Mouse (Mus musculus): ENCODE data around the gene Raly. TPM values are rescaled to one million over a fixed set of nuclear protein-coding genes. Genes with fewer than 3 reads are reported as not detected.

The Raly gene
- total RNA-seq, 4 experiments from 2014 or later, result 54.8 to 69.4 (median 58.4) TPM

DNA sequence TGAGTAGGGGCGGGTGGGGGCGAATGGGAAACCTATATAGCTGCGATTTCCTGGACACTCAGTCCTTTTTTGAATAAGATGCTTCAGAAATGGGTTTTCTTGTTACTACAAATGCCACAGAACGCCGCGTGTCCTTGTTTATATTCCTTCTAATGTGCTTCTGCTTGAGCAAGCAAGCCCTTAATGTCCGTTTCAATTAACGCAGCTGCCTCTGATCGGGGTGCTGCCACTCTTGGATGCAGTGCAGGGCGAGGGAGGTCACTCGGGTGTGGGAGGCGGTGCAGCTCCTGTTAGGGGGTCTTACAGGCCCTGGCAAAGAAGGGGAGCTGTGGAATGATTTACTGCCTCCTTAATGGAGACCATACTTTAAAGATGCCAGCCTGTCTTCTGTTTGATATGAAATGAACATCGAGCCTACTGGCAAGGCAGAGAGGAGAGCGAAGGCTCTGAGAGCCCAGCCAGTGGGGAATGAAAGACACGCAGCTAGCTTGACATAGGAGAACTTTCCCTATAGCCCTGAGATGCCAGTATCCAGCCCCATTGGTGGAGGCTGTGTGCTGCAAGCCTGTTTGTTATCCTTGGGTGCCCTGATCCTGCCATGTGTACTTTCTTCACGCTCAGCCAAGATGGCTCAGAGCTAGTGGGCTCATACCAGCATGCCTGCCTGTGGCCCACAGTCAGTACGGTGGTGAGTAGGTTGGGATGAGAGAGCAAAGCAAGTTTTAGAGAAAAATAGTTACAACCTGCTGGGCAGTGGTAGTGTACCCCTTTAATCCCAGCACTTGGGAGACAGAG is 7.8 kb upstream of the Raly start:
- DNase-seq (ENCODE audit: low spot score in 2 of 2), result no peak

DNA sequence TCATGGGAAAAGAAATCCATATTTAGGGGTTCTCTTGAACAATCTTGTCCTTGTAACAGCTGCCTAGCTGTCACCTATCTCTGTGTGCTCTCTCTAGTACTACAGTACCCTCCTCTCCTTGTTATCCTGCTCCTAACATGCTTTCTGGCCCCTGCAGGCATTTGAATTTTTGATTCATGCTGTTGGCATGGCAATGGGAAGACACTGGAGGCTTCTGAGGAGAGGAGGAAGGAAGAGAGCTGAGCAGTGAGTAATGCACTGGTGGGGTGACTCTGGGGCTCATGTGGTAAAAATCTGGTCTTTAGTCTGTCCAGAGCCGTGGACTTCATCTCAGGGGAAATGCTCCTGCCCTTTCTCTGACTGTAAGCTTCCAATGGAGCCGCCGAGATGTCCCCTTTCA is 5.6 kb upstream of the Raly start:
- no peak for DNase-seq (ENCODE audit: low spot score in 2 of 2)

DNA sequence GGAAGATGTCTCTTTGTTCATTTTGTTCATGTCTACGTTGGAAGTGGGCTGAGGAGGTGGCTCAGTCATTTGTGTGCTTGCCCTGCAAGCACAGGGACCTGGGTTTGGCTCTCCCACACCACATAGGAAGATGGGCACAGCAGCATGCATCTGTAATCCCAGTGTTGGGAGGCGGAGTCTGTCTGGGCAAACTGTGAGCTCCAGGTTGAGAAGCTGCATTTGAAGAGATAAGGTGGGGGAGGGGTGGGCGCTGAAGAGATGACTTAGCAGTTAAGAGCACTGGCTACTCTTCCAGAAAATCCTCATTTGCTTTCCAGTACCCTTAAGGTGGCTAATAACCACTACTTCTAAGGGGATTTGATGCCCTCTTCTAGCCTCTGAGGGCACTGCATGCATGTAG is 4.7 kb upstream of the Raly start:
- DNase-seq (ENCODE audit: low spot score in 2 of 2), result no peak

DNA sequence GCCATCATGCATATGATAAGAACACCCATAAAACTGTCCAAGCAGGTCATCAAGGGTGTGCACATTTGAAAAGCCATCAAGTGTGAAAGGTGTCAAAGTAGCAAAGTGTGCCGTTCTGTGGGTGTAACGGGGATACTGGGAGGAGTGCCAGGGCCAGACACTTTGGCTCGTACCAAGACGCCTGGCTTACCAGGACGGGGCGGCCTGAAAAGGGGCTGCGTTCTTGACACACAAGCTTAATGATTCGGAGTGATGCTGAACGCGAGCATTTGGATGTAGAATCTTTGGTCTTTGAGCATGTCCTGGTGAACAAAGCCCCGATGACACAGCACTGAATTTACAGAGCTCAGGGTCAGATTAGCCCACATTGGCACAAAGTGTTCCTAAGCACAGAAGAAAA is 4.1 kb upstream of the Raly start:
- DNase-seq (ENCODE audit: low spot score in 2 of 2), result no peak

DNA sequence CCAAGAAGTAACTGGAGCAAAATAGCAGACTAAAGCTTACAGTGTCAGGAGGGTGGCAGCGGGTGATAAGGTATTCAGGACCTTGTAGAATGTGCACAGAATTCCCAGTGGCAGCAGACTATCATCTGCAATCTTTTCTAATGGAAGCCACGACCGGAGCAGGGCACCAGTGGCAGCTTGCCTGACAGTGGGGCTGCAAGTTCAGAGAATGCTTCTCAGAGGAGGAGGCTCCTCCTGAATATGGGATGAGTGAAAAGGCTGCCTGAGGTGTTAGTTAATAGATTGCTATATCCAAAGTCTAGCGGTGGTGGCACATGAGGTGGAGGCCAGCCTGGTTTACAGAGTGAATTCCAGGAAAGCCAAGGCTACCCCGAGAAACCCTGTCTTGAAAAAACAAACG is 1.5 kb upstream of the Raly start:
- no peak for DNase-seq (ENCODE audit: low spot score in 2 of 2)

DNA sequence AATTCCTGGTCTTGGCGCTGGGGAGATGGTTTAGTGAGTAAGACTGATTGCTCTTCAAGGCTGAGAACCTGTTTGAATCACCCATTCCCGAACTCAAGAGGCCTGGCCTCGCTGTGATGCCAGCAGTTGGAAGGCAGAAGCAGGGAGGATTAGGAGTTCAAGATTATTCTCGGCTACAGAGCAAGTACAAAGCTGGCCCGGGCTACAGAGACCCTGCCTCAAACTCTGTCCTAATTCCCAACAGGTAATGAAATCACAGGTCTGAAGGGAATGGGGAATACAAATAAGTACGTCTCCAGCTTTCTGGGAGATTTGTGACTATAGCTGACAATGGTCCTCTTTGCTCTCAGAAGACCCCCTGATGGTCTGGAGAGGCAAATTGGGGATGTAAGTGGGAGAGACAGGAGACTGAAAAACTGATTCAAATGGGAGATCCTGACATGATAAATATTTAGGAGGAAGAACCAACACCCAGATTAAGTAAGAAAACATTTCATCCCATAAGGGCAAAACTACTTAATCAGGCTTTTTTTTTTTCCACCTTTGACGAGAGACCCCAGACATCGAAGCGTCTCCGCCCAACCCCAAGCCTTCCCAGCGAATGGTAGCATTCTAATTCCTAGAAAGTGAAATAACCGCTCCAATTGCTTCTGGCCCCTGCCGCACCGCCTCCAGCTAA is 780 bp upstream of the Raly start:
- no peak for DNase-seq (ENCODE audit: low spot score in 2 of 2)

DNA sequence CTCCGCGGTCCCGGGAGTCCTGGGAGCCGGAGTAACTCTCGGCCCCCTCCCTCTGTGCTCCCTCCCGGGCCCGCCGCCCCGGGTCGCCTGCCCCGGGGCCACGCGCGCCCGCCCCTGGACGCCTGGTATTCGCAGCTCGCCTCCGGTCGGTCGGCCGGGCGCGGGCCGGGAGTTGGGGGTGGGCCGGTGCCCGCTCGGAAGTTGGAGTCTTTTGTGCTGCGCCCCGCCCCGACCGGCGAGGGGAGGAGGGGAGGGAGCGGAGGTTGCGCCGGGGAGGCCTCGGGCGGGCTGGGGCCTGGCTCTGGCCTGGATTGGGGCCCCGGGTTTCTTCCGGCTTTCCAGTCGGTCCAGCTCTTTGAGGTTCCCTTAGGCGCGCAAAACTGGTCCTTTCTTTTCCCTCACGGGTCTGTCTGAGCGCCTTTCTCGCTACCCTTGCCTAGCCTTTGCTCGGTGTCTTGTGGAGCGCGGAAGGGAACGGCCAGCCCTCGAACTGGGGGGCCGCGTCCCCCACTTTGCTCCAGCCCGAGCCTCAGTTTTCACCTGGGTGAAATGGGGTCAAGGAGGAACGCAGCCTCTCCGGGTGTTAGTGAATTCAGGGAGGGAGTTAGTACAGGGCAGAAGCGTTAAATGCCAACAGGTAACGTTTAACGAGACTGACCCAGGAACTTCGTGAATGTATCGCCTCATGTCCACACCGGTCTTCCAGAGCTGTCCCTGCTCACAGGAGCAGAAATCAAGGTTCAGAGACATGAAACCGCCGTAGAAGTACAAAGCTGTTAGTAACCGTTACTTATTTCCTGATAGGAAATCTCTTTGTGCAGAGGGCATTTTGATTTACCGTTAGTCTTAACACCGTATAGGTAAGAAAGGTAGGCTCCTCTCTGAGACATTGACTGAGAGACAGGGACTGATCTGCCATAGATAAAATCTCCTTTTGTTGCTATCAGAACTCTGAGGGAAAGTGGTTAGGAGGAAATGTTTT is 1.1 kb downstream of the Raly start:
- peak; percentile 69 to 72 for DNase-seq (ENCODE audit: low spot score in 2 of 2)

DNA sequence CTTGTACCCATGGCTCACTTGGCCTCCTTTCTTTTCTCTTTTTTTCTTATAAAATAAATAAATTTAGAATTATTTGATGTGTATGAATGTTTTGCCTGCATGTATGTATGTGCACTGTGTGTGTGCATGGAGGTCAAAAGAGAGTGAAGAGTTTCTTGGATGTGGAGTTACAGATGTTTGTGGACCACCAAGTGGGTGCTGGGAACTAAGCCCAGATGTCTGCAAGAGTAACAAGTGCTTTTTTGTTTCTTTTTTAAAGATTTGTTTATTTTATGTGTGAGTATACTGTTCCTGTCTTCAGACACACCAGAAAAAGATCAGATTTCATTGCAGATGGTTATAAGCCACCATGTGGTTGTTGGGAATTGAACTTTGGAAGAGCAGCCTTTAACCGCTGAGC is 12.5 kb downstream of the Raly start:
- DNase-seq (ENCODE audit: low spot score in 2 of 2), result no peak

DNA sequence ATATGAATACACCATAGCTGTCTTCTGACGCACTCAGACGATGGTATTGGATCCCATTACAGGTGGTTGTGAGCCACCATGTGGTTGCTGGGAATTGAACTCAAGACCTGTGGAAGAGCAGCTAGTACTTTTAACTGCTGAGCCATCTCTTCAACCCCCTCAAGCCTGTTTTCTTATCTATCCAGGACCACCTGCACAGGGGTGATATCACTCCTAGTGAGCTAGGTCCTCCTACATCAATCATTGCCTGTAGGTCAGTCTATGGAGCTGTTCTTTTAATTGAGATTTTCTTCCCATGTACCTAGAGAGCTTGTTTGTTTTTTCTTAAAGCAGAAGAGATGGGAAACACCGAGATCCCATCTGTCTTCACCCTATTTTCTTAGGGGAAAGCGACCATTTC is 12.9 kb downstream of the Raly start:
- DNase-seq (ENCODE audit: low spot score in 2 of 2), result no peak

DNA sequence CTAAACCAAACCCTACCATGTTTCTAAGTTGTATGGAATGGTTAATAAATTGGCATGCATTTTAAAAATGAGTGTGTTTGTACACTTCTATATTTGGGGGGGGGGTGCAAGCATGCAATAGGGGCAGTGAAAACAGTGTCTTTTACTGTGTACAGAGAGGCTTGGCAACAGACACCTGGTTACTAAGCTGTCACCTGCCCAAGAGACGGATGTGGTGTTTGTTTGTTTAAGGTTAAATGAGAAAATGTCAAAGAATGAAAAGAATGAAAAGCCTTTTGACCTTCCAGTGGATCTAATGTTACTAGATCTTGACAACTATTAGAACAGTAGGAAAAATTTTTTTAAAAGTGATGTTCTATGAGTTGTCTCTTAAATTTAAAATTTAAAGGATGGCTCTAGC is 16.8 kb downstream of the Raly start:
- no peak for DNase-seq (ENCODE audit: low spot score in 2 of 2)

DNA sequence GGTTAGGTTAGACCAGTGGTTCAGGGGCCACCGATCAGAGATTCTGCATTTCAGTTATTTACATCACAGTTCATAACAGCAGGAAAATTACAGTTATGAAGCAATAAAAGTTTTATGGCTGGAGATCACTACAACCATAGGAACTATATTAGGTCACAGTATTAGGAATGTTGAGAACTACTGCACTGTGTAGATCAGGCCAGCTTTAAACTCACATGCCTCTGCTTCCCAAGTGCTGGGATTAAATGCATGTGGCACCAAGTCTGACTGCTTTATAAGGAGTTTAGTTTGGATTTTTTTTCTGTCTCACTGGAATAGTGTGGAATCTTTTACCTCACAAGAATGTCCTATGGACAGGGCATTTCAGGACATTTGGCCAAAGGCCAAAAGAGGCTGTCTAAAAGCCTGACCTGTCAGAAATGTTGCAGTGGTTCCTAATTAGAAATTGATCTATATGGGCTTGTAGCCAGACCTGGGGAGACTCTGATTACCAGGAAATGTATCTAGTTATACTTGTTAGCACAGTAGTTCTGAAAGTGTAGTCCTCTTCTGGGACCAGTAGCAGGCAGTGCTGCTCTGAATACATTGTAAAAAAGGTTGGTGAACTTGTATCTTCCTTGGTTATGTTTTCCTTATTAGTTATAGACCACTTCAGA is 18.3 kb downstream of the Raly start:
- no peak for DNase-seq (ENCODE audit: low spot score in 2 of 2)

DNA sequence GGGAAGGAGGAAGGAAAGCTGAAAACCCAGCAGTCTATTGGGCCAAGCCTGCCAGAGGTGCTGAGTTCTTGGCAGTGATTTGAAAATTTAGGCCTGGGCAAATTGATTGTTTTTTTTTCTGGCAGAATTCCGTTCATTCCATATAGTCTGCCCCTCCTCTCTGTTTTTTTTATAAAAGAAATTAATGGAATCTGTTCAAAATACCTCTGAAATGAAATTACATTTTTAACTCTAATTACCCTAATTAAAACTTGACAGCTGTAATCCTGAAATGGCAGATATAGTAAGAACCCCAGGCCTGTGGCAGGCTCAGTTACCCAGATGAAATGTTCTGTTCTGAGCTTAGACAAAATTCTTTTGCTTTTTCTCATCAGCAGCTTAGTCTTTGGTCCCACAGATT is 19.9 kb downstream of the Raly start:
- DNase-seq (ENCODE audit: low spot score in 2 of 2), result no peak

DNA sequence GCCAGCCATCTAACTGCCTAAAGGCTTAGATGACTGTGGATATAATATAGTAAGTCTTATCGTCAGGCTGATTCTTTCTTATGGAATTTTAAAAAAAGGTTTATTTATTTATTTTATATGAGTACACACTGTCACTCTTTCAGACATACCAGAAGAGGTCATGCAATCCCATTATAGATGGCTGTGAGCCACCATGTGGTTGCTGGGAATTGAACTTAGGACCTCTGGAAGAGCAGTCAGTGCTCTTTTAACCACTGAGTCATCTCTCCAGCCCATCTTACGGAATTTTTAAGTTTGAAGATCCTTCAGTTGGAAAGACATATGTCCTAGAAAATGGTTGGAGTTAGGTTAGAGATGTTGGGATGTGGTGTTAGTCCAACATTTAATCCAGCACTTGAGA is 22.5 kb downstream of the Raly start:
- DNase-seq (ENCODE audit: low spot score in 2 of 2), result no peak

DNA sequence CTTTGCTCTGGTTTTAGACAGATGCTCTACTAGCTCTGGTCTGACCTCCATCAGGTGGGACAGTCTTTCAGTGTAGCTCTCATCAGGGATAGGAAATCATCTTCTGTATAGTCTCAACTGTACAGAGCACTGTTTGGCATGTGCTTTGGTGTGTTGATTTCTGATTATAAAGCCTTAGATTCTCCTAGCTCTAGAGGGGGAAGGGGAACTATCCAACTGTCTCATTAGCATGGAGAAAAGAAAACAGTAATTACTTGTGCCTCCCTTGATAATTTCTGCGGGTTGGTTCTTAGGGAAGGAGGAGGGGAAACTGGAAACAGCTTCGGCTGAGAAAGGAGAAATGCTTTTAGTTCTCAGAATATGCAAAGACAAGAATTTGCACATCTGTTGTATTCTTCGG is 26.2 kb downstream of the Raly start:
- DNase-seq (ENCODE audit: low spot score in 2 of 2), result no peak

DNA sequence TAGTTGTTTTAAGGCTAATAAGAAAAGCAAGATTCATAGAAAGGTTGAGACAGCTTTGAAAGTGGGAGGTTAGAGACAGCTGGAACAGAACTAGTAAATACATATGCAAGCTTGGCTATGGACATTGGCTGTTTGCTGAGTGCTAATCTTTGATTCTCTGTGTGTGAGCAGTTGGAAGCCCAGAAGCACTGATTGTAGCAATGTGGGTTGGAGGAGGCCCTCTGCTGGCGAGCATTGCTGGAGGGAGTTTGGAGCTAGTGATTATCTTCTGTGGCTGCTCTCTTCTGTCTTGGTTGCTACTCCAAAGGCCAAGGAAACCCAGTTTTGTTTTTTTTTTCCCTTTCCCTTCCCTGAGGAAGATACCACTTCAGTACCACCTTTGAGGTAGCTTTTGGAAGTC is 26.9 kb downstream of the Raly start:
- DNase-seq (ENCODE audit: low spot score in 2 of 2), result peak in 1 of 2 experiments; percentile 9

DNA sequence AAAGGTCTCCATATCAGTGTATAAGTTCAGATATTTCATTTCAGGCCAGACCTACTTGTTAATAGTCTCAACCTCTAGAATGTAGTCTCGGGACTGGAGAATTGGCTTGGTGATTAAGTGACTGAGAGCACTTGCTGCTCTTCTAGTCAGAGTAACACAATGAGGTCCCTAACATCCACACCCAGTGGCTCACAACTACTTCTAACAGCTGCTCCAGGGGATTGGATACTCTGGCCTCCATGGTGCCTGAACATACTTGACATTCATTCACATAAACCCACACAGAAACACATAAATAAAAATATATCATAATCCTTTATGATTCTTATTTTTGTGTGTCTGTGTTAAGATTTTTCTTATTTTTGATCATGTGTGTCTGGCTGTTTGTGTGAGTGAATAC is 27.7 kb downstream of the Raly start:
- DNase-seq (ENCODE audit: low spot score in 2 of 2), result no peak

DNA sequence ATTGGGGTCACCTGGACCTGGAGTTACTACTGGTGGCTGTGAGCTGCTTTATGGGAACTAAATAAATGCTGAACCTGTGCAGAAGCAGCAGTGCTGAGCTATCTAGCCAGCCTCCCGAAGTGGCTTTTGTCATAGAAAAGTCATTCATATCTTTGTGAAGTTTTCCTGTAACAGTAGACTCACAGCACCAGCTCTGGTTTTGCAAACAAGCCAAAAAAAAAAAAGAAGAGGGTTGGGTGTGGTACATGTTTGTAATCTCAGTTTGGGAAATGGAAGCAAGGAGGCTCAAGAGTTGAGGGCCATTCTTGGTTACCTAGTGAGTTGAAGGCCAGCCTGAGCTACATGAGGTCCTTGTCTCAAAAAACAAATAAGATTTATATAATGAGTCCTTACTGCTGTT is 29.4 kb downstream of the Raly start:
- no peak for DNase-seq (ENCODE audit: low spot score in 2 of 2)

DNA sequence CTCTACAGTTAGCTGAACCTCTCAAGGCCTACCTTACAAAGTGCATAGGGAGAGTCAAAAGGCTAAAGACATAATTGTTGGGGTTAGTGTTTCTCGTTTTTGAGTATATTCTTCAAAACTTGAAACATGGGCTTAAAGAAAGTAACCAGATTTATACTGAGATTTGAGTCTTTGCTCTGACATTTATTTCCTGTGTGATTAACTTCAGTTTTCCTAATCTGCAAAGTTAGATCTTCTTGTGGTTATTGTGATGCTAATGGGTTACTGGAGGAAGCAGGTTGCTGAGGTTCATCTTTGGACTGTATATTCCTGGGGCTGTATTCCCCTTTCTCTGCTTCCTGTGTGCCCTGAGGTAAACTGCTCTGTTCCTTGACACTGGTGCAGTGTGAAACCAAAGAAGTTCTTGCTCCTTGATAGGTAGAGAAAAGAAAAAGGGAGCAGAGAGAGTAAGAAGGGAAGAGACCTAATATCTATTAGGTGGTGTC is 35.2 kb downstream of the Raly start:
- no peak for DNase-seq (ENCODE audit: low spot score in 2 of 2)

DNA sequence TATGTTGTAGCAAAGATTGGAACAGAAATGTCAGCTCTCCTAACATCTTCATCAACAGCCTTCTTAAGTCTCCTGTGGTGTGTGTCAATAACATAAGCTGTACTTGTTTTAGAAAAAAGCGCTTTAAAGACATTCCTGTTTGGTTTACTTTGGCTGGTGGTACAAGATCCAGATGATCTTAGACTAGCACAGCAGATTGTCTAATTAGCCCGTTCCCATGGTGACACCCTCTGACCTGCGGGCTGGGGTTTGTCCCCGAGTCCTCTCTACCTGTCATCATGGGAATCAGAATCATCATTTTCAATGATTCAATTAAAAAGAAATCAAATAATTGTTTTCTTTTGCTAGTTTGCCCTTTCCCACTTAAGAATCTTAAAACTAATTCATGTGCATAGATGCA is 36.6 kb downstream of the Raly start:
- no peak for DNase-seq (ENCODE audit: low spot score in 2 of 2)

DNA sequence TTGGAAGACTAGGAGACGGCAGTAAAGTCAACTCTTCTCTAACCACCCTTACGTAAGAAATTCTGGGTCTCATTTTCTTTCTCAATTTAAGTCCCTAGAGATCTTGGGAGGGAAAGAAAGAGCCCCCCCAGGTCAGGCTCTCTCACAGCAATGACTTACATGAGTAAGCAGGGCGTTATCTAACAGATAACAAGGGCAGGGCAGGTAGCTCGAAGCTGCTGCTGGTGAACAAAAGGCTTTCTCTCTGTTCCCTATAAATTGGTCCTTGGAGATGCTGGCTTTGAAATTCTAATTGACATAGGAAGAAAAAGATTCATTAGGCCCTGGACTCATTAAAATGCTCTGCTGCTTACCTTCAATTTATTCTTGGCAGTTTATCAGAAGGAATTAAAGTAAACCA is 41.6 kb downstream of the Raly start:
- no peak for DNase-seq (ENCODE audit: low spot score in 2 of 2)

DNA sequence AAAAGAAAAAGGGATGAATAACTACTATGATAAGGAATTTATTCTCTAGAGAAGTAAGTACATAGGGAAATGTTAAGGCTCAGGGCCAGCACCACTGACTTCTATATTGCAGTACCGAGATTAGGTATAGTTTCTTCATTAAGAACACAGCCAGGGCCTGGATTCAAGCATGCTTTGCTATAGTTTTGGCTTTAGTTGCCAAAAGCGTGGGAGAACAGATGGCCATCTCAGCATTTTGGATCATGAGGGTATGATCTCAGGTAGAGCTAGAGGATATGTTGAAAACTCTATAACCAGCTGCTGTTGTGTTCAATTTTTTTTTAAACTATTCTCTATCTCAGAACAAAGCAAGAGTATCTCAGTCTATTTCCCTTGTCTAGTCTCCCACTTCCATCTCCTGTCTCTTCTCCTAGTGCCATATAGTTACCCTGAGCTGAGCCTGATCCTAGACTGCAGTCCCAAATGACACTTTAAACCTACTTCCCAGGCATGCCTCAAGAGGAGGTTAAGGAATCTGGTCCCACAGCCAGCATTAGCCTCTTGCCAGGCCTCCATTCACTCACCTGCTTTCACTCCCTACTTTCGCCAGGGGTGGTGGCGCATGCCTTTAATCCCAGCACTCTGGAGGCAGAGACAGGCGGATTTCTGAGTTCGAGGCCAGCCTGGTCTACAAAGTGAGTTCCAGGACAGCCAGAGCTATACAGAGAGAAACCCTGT is 43.4 kb downstream of the Raly start:
- no peak for DNase-seq (ENCODE audit: low spot score in 2 of 2)

All from gastrocnemius, adult 8-10 months (tissue).